Mouse (Mus musculus) testis, postnatal 10 days (tissue): Measurements from ENCODE around the gene Trim38.
"Not testable (repeated sequence)": the region's sequence is repeated elsewhere in the genome, so short reads cannot be mapped to it uniquely, and the experiment has no call there.

Experiments used
- DNase-seq: peaks from one replicate; pipeline ENCODE4 v3.0.0; 2021; ENCODE audit warnings: low spot score

The Trim38 gene

GRCm38 (mm10) chr13:23746201-23747080, 23.3 kb upstream of the Trim38 start, which contains the start of gene Hist1h2bb:
Gene Hist1h2bb, plus strand, starts transcription at chr13:23746734.
- peak; percentile 78 for DNase-seq

GRCm38 (mm10) chr13:23747081-23747891, 22.4 kb upstream of the Trim38 start:
- no peak for DNase-seq

GRCm38 (mm10) chr13:23747892-23748288, 21.8 kb upstream of the Trim38 start:
- DNase-seq, result no peak

- DNase-seq, result no peak
Observed at GRCm38 (mm10) chr13:23749563-23750121, 20.1 kb upstream of the Trim38 start.

DNA sequence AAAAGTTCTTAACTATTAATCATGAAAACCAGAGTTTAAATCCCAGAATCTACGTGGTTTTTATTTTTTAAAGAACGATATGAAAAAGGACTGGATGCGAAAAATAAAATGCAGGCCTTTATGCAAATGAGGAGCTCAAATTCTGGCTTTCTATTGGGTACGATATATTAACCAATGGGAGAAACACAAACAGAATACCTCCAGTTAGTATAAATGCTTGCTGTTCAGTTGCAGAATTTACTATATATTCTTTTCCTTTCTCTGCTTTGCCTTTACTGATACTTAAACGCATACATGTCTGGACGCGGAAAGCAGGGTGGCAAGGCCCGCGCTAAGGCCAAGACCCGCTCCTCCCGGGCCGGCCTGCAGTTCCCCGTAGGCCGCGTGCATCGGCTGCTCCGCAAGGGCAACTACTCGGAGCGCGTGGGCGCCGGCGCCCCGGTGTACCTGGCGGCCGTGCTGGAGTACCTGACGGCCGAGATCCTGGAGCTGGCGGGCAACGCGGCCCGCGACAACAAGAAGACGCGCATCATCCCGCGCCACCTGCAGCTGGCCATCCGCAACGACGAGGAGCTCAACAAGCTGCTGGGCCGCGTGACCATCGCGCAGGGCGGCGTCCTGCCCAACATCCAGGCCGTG, 18.8 kb upstream of the Trim38 start, which contains the start of gene Hist1h2ab:
TSS of gene Hist1h2ab (plus strand) at position 288 of the 639 bp plus-strand sequence.
- DNase-seq, result not testable (repeated sequence)

DNA sequence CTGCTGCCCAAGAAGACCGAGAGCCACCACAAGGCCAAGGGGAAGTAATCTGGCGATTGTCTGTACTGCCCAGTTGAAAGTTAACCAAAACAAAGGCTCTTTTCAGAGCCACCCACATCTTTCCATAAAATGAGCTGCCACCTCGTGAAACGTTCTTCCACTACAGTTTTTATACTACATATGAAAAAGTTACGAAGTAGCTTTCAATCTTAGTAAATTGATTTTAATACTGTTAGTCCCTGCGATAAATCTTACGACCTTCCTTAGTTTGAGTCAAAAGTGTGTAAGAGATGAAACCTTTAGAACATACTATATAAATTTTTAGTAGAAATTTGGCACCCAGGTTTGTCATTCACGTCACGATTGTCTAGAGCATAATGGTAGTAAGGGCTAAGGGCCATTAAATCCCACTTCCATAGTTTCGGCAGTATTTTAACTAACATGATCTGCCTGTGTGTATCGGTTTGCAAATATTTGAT, 18.2 kb upstream of the Trim38 start:
- no peak for DNase-seq

GRCm38 (mm10) chr13:23752067-23752741, 17.5 kb upstream of the Trim38 start, which contains the start of gene Hist1h3b:
Gene Hist1h3b, plus strand, starts transcription at chr13:23752267.
- peak; percentile 93 for DNase-seq

- no peak for DNase-seq
Observed at GRCm38 (mm10) chr13:23752742-23753172, 17.0 kb upstream of the Trim38 start.

GRCm38 (mm10) chr13:23753314-23754078, 16.2 kb upstream of the Trim38 start:
- DNase-seq, result no peak

GRCm38 (mm10) chr13:23755000-23755399, 14.7 kb upstream of the Trim38 start:
- no peak for DNase-seq

GRCm38 (mm10) chr13:23756790-23757189, 12.9 kb upstream of the Trim38 start, which contains the start of gene Hist1h4b:
Gene Hist1h4b, plus strand, starts transcription at chr13:23757013.
- DNase-seq, result peak; percentile 84

- no peak for DNase-seq
Observed at GRCm38 (mm10) chr13:23757211-23757773, 12.4 kb upstream of the Trim38 start.

GRCm38 (mm10) chr13:23757921-23758320, 11.8 kb upstream of the Trim38 start:
- DNase-seq, result no peak

- DNase-seq, result no peak
Observed at GRCm38 (mm10) chr13:23759251-23759771, 10.4 kb upstream of the Trim38 start.

GRCm38 (mm10) chr13:23759916-23760239, 9.8 kb upstream of the Trim38 start:
- DNase-seq, result no peak

GRCm38 (mm10) chr13:23760240-23760971, 9.3 kb upstream of the Trim38 start:
- DNase-seq, result no peak

DNA sequence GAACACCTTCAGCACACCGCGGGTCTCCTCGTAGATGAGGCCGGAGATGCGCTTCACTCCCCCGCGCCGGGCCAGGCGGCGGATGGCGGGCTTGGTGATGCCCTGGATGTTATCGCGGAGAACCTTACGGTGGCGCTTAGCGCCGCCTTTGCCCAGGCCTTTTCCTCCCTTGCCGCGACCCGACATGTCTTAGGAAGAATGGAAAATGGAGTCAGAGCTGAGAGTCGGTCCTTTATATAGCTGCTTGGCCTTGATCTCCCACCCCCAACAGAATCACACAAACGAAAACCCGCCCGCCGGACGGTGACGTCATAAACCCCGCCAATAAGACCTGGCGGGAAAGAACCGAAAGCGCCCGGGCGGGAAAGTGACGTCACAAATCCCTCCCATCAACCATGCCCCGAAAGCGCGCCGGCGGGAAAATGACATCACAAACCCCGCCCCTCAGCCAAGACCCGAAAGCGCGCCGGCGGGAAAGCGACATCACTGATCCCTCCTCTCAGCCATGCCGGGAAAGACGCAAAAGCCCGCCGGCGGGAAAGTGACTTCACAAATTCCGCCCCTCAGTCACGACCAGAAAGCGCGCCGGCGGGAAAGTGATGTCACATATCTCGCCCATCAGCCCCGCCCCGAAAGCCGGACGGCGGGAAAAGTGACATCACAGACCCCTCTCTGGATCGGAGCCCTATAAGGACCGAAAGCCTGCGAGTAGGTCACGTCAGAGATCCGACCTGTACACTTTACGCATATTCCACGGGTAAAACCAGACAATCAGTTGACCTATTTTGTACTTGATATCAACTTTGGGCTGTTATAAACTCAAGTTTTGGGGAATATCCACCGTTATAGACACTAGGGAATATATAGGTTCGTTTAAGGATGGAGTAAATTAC, 8.5 kb upstream of the Trim38 start, which contains the start of gene Hist1h4a:
TSS of gene Hist1h4a (minus strand) at position 259 of the 893 bp plus-strand sequence.
- DNase-seq, result peak; percentile 99
